Mouse (Mus musculus) hindbrain, embryonic 10.5 days (tissue): ENCODE measurements around the gene Fancf. TPM values are rescaled to one million over a fixed set of nuclear protein-coding genes. Genes with fewer than 3 reads are reported as not detected.

Source experiments
- DNase-seq: peaks from one replicate; pipeline ENCODE4 v3.0.0-alpha.2; 2017; ENCODE audit warnings: low spot score
- H3K27ac ChIP-seq: fragments of 300-500 bp; sonication (generic); 2 replicates; pipeline ENCODE4 v1.5.1; 2016; ENCODE audit warnings: mild to moderate bottlenecking, moderate library complexity
- H3K27me3 ChIP-seq: fragments of 300-500 bp; sonication (generic); 2 replicates; pipeline ENCODE4 v1.6.1; 2016; ENCODE audit warnings: mild to moderate bottlenecking; ENCODE audit not compliant: poor library complexity, insufficient read depth, severe bottlenecking
- H3K36me3 ChIP-seq: fragments of 300-500 bp; sonication (generic); 2 replicates; pipeline ENCODE4 v1.6.1; 2016; ENCODE audit warnings: mild to moderate bottlenecking, moderate library complexity
- H3K4me1 ChIP-seq: fragments of 300-500 bp; sonication (generic); replicated peaks from 2 replicates; pipeline ENCODE4 v1.6.1; 2016; ENCODE audit warnings: mild to moderate bottlenecking
- H3K4me3 ChIP-seq: fragments of 300-500 bp; sonication (generic); 2 replicates; pipeline ENCODE4 v1.5.1; 2016; ENCODE audit warnings: mild to moderate bottlenecking, moderate library complexity
- H3K9me3 ChIP-seq: fragments of 300-500 bp; sonication (generic); 2 replicates; pipeline ENCODE4 v1.6.1; 2016; ENCODE audit warnings: mild to moderate bottlenecking, moderate library complexity
- WGBS: fragments of 180-500 bp; shearing (Covaris S2); methylation state at CpG from one replicate; pipeline ENCODE4 v1.1.7; 2016; 5-methylcytosine and 5-hydroxymethylcytosine counted together
- polyA plus RNA-seq: library from polyadenylated mRNA; unstranded; fragments of >200 nt; fragmentation: Nextera tagmentation; extraction: Ambion mirVana; gene quantifications from 2 replicates; pipeline ENCODE4 v1.2.1, GENCODE M21; 2016

Fancf gene
- polyA plus RNA-seq, 1 experiment from 2014 or later: 11.9 TPM

- no peak for DNase-seq
- no peak overlapping the region for H3K4me3 ChIP-seq
- 79% methylated on average over 1 of the region's 1 CpGs for WGBS
- no peaks in the 10 kb centered on the region for H3K36me3 ChIP-seq
- no peak overlapping the region for H3K27ac ChIP-seq
- no peaks in the 10 kb centered on the region for H3K4me1 ChIP-seq
- no peaks in the 10 kb centered on the region for H3K9me3 ChIP-seq
- no peaks in the 10 kb centered on the region for H3K27me3 ChIP-seq
These were observed 42.2 kb downstream of the Fancf start for GRCm38 (mm10) chr7:51819891-51820290.

GRCm38 (mm10) chr7:51818251-51818974, 43.7 kb downstream of the Fancf start:
- no peak for DNase-seq
- Histone ChIP-seq H3K27me3 (no peaks in the 10 kb centered on the region), H3K36me3 (no peaks in the 10 kb centered on the region), H3K9me3 (no peaks in the 10 kb centered on the region), H3K4me1 (no peaks in the 10 kb centered on the region), H3K27ac (no peak overlapping the region), H3K4me3 (no peak overlapping the region)
- 72% methylated on average over 3 of the region's 3 CpGs for WGBS

- no peak overlapping the region for H3K4me3 ChIP-seq
- no peak for DNase-seq
- H3K27me3 ChIP-seq: no peaks in the 10 kb centered on the region
- H3K9me3 ChIP-seq: no peaks in the 10 kb centered on the region
- no peak overlapping the region; the same call in 1 of the 2 replicates for H3K27ac ChIP-seq
- no peaks in the 10 kb centered on the region for H3K36me3 ChIP-seq
- no peaks in the 10 kb centered on the region for H3K4me1 ChIP-seq
- WGBS: 61% methylated on average over 3 of the region's 3 CpGs
These were observed 45.7 kb downstream of the Fancf start for GRCm38 (mm10) chr7:51816283-51816839.

- no peaks in the 10 kb centered on the region for H3K4me1 ChIP-seq
- H3K36me3 ChIP-seq: no peaks in the 10 kb centered on the region
- 62% methylated on average over 4 of the region's 4 CpGs for WGBS
- no peaks in the 10 kb centered on the region for H3K27me3 ChIP-seq
- no peak overlapping the region for H3K4me3 ChIP-seq
- no peak for DNase-seq
- H3K9me3 ChIP-seq: no peaks in the 10 kb centered on the region
- no peak overlapping the region for H3K27ac ChIP-seq
These were observed 46.4 kb downstream of the Fancf start for GRCm38 (mm10) chr7:51815473-51816282.

Other genes starting within 250 kb of the Fancf start
- gene Slc17a6, start 240.3 kb downstream of the Fancf start, polyA plus RNA-seq: 6.4 and 16.1 TPM in 2 replicates
- 20.8 and 33.2 TPM in 2 replicates for gene Gas2, start 252 bp downstream of the Fancf start, polyA plus RNA-seq
- 12.0 and 12.3 TPM in 2 replicates for gene Svip, start 143.8 kb upstream of the Fancf start, polyA plus RNA-seq
- gene 1700015G11Rik, start 153.5 kb upstream of the Fancf start, polyA plus RNA-seq: not detected in 2 replicates